ENCODE assay signal across 15 mouse cellular contexts in genomic region chr9:59694571-59695450, GRCm38 (mm10). TPM values are rescaled to one million over a fixed set of nuclear protein-coding genes. Genes with fewer than 3 reads are reported as not detected.
DNase-seq lines count a peak whose midpoint lies in the region; ATAC-seq and TF ChIP-seq lines count a peak whose summit lies in the region.
"Had no signal": no experiment of that assay in that cellular context is flagged by ENCODE, and none has a peak within 500 bp of the region (broad histone marks: within the 10 kb centered on the region; RNA-seq: fewer than 3 reads in every experiment).

No protein-coding gene starts in this region.

- no peaks in the 10 kb centered on the region for H3K27me3 ChIP-seq in heart, postnatal 0 days (ENCODE audit: control insufficient read depth, insufficient read depth, low read length)
- no peaks in the 10 kb centered on the region for H3K27me3 ChIP-seq in intestine, postnatal 0 days (replicated peaks; ENCODE audit: control insufficient read depth, insufficient read depth, low read length)
- H3K27me3 ChIP-seq in myocyte (ENCODE audit: control insufficient read depth, insufficient read depth, insufficient read length): no peaks in the 10 kb centered on the region

- H3K4me1 ChIP-seq in heart, postnatal 0 days (ENCODE audit: control insufficient read depth, insufficient read depth): peaks cover 5% of the 10 kb centered on the region
- no peaks in the 10 kb centered on the region for H3K4me1 ChIP-seq in intestine, postnatal 0 days (replicated peaks; ENCODE audit: control insufficient read depth, insufficient read depth, low read length)

- no peak overlapping the region for H3K4me3 ChIP-seq in heart, postnatal 0 days (ENCODE audit: low read depth, low read length)
- H3K4me3 ChIP-seq in intestine, postnatal 0 days (ENCODE audit: low read depth, low read length): no peak overlapping the region
- peak overlapping the region; percentile 30 for H3K4me3 ChIP-seq in myocyte
- H3K4me3 ChIP-seq: erythroblast, embryonic 14.5 days; neural tube, embryonic 12.5 days had no signal

- no peak overlapping the region for H3ac ChIP-seq in myocyte (ENCODE audit: control insufficient read depth, insufficient read length)

- H3K9ac ChIP-seq in heart, postnatal 0 days (replicated peaks; ENCODE audit: low read depth, low read length): 0 out of 2 replicates have a peak overlapping the region, but pooled peaks have one; percentile 7
- H3K9ac ChIP-seq in intestine, postnatal 0 days (ENCODE audit: low read depth, low read length): no peak overlapping the region
- H3K9ac ChIP-seq: neural tube, embryonic 12.5 days had no signal

- H3K9me3 ChIP-seq in heart, postnatal 0 days (replicated peaks; ENCODE audit: control insufficient read depth, low read length): no peaks in the 10 kb centered on the region
- H3K9me3 ChIP-seq in intestine, postnatal 0 days (ENCODE audit: control insufficient read depth): no peaks in the 10 kb centered on the region
- H3K9me3 ChIP-seq: neural tube, embryonic 12.5 days had no signal

- no peak for TF ChIP-seq POLR2A in myocyte (IDR thresholded peaks at IDR 0.05; ENCODE audit: insufficient read length, low read depth)

- H3K4me2 ChIP-seq in heart, postnatal 0 days (ENCODE audit: low read depth, low read length): no peak overlapping the region
- no peak overlapping the region for H3K4me2 ChIP-seq in intestine, postnatal 0 days (replicated peaks; ENCODE audit: low read depth)
- H3K4me2 ChIP-seq in myocyte (ENCODE audit: low read depth): peak overlapping the region; percentile 91
- H3K4me2 ChIP-seq: heart, embryonic 11.5 days; midbrain, embryonic 11.5 days; neural tube, embryonic 12.5 days had no signal

- no peak for TF ChIP-seq CTCF in heart, postnatal 0 days (IDR thresholded peaks at IDR 0.05; ENCODE audit: low read depth)
- TF ChIP-seq CTCF in intestine, postnatal 0 days (IDR thresholded peaks at IDR 0.05; ENCODE audit: low read depth): no peak

- peak overlapping the region; percentile 53 for H3K27ac ChIP-seq in heart, postnatal 0 days (ENCODE audit: low read depth)
- peak overlapping the region; percentile 60 for H3K27ac ChIP-seq in intestine, postnatal 0 days (ENCODE audit: low read depth, low read length)
- H3K27ac ChIP-seq: neural tube, embryonic 12.5 days had no signal

- H3K36me3 ChIP-seq in heart, postnatal 0 days (replicated peaks; ENCODE audit: control insufficient read depth, insufficient read depth, low read length): no peaks in the 10 kb centered on the region
- no peaks in the 10 kb centered on the region for H3K36me3 ChIP-seq in intestine, postnatal 0 days (ENCODE audit: control insufficient read depth, insufficient read depth)
- H3K36me3 ChIP-seq in myocyte (ENCODE audit: control insufficient read depth, insufficient read depth): no peaks in the 10 kb centered on the region
- H3K36me3 ChIP-seq: neural tube, embryonic 12.5 days had no signal

- intact Hi-C loops in heart, postnatal 14 days (cut with DNase I): no loop called here

- TF ChIP-seq EP300 in heart, postnatal 0 days (IDR thresholded peaks at IDR 0.05; ENCODE audit: low read depth): no peak

- peaks cover 6% of the 10 kb centered on the region for H3K79me2 ChIP-seq in myocyte (ENCODE audit: control insufficient read depth, insufficient read depth)

- ATAC-seq in heart, postnatal 0 days (ENCODE audit: insufficient read depth, low read depth): no peak
- ATAC-seq in intestine, postnatal 0 days: no peak
- ATAC-seq in erythroid progenitor cell, adult 5-6 weeks (replicated peaks; ENCODE audit: low FRiP score, poor library complexity, severe bottlenecking): no peak

- 49% methylated on average over 16 of the region's 16 CpGs for WGBS in heart, postnatal 0 days
- WGBS in intestine, postnatal 0 days: 35% methylated on average over 16 of the region's 16 CpGs

- DNase-seq in heart, postnatal 0 days (ENCODE audit: low spot score): no peak
- no peak for DNase-seq in heart, postnatal 14 days
- DNase-seq in embryo, embryonic 10 days (ENCODE audit: low spot score): peak; percentile 75
- no peak for DNase-seq in kidney, postnatal 4 days
- DNase-seq in kidney, adult 8-10 months: no peak
- DNase-seq: cerebellum, adult 9-10 months; left cerebral cortex, postnatal 4 days had no signal

TF ChIP-seq in myocyte, 11 proteins besides CTCF, POLR2A, EP300 and RAD21:
- TF ChIP-seq TCF12 (IDR thresholded peaks at IDR 0.05; ENCODE audit: insufficient read depth, poor library complexity, severe bottlenecking) (no peak), MAX (IDR thresholded peaks at IDR 0.05; ENCODE audit: low read depth) (no peak), CEBPB (IDR thresholded peaks at IDR 0.05; ENCODE audit: insufficient read depth, poor library complexity, severe bottlenecking) (no peak), MYOD1 (IDR thresholded peaks at IDR 0.05; ENCODE audit: control insufficient read depth in 1 of 3, insufficient read length in 2 of 3, low read depth in 2 of 3) (no peak), TCF3 (IDR thresholded peaks at IDR 0.05; ENCODE audit: insufficient read length, low read depth) (no peak), USF1 (IDR thresholded peaks at IDR 0.05; ENCODE audit: low read depth) (no peak), MYOG (IDR thresholded peaks at IDR 0.05; ENCODE audit: control insufficient read depth in 1 of 3, insufficient read depth in 1 of 3, insufficient read length in 2 of 3, low read depth in 2 of 3) (peak in 1 of 3 experiments; percentile 58), REST (IDR thresholded peaks at IDR 0.05; ENCODE audit: insufficient read depth, insufficient read length) (no peak), POLR2AphosphoS2 (IDR thresholded peaks at IDR 0.05; ENCODE audit: insufficient read length, low read depth) (peak; percentile 25), SRF (IDR thresholded peaks at IDR 0.05; ENCODE audit: control insufficient read depth, insufficient read length, low read depth) (no peak), E2F4 (IDR thresholded peaks at IDR 0.05; ENCODE audit: insufficient read depth) (no peak)

RNA-seq across cellular contexts. Expression of gene Gramd2, which starts 14.9 kb away (rescaled TPM):
- not detected in 2 replicates for total RNA-seq in heart, postnatal 0 days (2014; rRNA removed; ENCODE audit: low replicate concordance)
- polyA plus RNA-seq in heart, postnatal 0 days (2015; fragmentation: Nextera tagmentation; extraction: Ambion mirVana): 0.15 and 0.16 TPM in 2 replicates
- total RNA-seq in heart, postnatal 14 days (2021): under 1 TPM; 0.05 to 0.19 TPM
- 0.37 and 0.39 TPM in 2 replicates for polyA plus RNA-seq in intestine, postnatal 0 days (2015; fragmentation: Nextera tagmentation; extraction: Ambion mirVana)
- polyA plus RNA-seq in myocyte (2012; fragmentation: generic; extraction: Trizol): 1.5 TPM
- total RNA-seq in erythroid progenitor cell, adult 5-6 weeks (2015; ENCODE audit: low replicate concordance): not detected in 2 replicates
- 0.13 TPM in 1 of 2 replicates, not detected in the other for total RNA-seq in erythroid progenitor cell, adult 5-6 weeks (2017; ENCODE audit: low replicate concordance)
- total RNA-seq: CH12.LX had no signal
- polyA plus RNA-seq: erythroblast, embryonic 14.5 days had no signal

RNA-seq across cellular contexts. Expression of gene Pkm, which starts 38.6 kb away (rescaled TPM):
- 1,588 and 1,940 TPM in 2 replicates for total RNA-seq in heart, postnatal 0 days (2014; rRNA removed; ENCODE audit: low replicate concordance)
- polyA plus RNA-seq in heart, postnatal 0 days (2015; fragmentation: Nextera tagmentation; extraction: Ambion mirVana): 1,219 and 1,312 TPM in 2 replicates
- 1,000 to 10,000 TPM; 1,287 to 1,327 TPM for total RNA-seq in heart, postnatal 14 days (2021)
- polyA plus RNA-seq in intestine, postnatal 0 days (2015; fragmentation: Nextera tagmentation; extraction: Ambion mirVana): 271 and 302 TPM in 2 replicates
- 3,717 TPM for polyA plus RNA-seq in myocyte (2012; fragmentation: generic; extraction: Trizol)
- total RNA-seq in erythroid progenitor cell, adult 5-6 weeks (2015; ENCODE audit: low replicate concordance): 26.4 and 30.6 TPM in 2 replicates
- 75.0 and 81.4 TPM in 2 replicates for total RNA-seq in erythroid progenitor cell, adult 5-6 weeks (2017; ENCODE audit: low replicate concordance)

RNA-seq across cellular contexts. Expression of gene Senp8, which starts 55.7 kb away (rescaled TPM):
- total RNA-seq in heart, postnatal 0 days (2014; rRNA removed; ENCODE audit: low replicate concordance): 5.2 and 26.7 TPM in 2 replicates
- polyA plus RNA-seq in heart, postnatal 0 days (2015; fragmentation: Nextera tagmentation; extraction: Ambion mirVana): 8.7 and 9.6 TPM in 2 replicates
- total RNA-seq in heart, postnatal 14 days (2021): 1 to 10 TPM; 6.3 to 7.8 TPM
- polyA plus RNA-seq in intestine, postnatal 0 days (2015; fragmentation: Nextera tagmentation; extraction: Ambion mirVana): 3.8 and 4.1 TPM in 2 replicates
- 2.6 TPM for polyA plus RNA-seq in myocyte (2012; fragmentation: generic; extraction: Trizol)
- total RNA-seq in erythroid progenitor cell, adult 5-6 weeks (2015; ENCODE audit: low replicate concordance): 0.36 and 3.8 TPM in 2 replicates
- 0.77 and 5.5 TPM in 2 replicates for total RNA-seq in erythroid progenitor cell, adult 5-6 weeks (2017; ENCODE audit: low replicate concordance)

RNA-seq across cellular contexts. Expression of gene Myo9a, which starts 55.9 kb away (rescaled TPM):
- 12.2 and 13.0 TPM in 2 replicates for total RNA-seq in heart, postnatal 0 days (2014; rRNA removed; ENCODE audit: low replicate concordance)
- polyA plus RNA-seq in heart, postnatal 0 days (2015; fragmentation: Nextera tagmentation; extraction: Ambion mirVana): 4.3 and 4.5 TPM in 2 replicates
- 10 to 100 TPM; 13.7 to 19.8 TPM for total RNA-seq in heart, postnatal 14 days (2021)
- polyA plus RNA-seq in intestine, postnatal 0 days (2015; fragmentation: Nextera tagmentation; extraction: Ambion mirVana): 12.2 and 14.4 TPM in 2 replicates
- polyA plus RNA-seq in myocyte (2012; fragmentation: generic; extraction: Trizol): 3.5 TPM
- total RNA-seq in erythroid progenitor cell, adult 5-6 weeks (2015; ENCODE audit: low replicate concordance): 37.3 and 39.6 TPM in 2 replicates
- total RNA-seq in erythroid progenitor cell, adult 5-6 weeks (2017; ENCODE audit: low replicate concordance): 38.5 and 40.3 TPM in 2 replicates

Comparison
In these comparisons a context has a peak if more than half of its experiments do, and no peak if none do; other contexts are left out.
1. RNA of gene Pkm, which starts 38.6 kb away (total RNA-seq): 1,588 to 1,940 TPM in heart, postnatal 0 days and 1,287 to 1,327 TPM in heart, postnatal 14 days; 26.4 to 81.4 TPM in erythroid progenitor cell, adult 5-6 weeks; every median in the first group is over 10 times any median in the second.